Mouse (Mus musculus): Measurements from ENCODE around the gene Ftsj1.
A peak's percentile ranks its signal among the peaks of the same experiment; 100 is the strongest.

Gene Ftsj1

GRCm38 (mm10) chrX:8217383-8217782, 34.8 kb downstream of the Ftsj1 start:
- no peak for DNase-seq

GRCm38 (mm10) chrX:8211490-8212207, 40.6 kb downstream of the Ftsj1 start:
- DNase-seq, result no peak

GRCm38 (mm10) chrX:8209720-8210119, 42.5 kb downstream of the Ftsj1 start:
- DNase-seq, result no peak

- DNase-seq, result no peak
These were observed 45.0 kb downstream of the Ftsj1 start for GRCm38 (mm10) chrX:8207224-8207623.

GRCm38 (mm10) chrX:8206694-8207197, 45.5 kb downstream of the Ftsj1 start:
- DNase-seq, result no peak

GRCm38 (mm10) chrX:8206015-8206693, 46.1 kb downstream of the Ftsj1 start, which contains the start of gene Porcn:
Porcn (minus strand) TSS chrX:8206525.
- DNase-seq, result peak; percentile 82

- DNase-seq, result no peak
These were observed 46.7 kb downstream of the Ftsj1 start for GRCm38 (mm10) chrX:8205551-8205950.

GRCm38 (mm10) chrX:8205088-8205487, 47.1 kb downstream of the Ftsj1 start:
- no peak for DNase-seq

- no peak for DNase-seq
These were observed 48.1 kb downstream of the Ftsj1 start for GRCm38 (mm10) chrX:8204076-8204475.

- DNase-seq, result no peak
These were observed 49.1 kb downstream of the Ftsj1 start for GRCm38 (mm10) chrX:8203105-8203504.

- DNase-seq, result no peak
These were observed 58.8 kb downstream of the Ftsj1 start, which contains the start of gene Ebp for GRCm38 (mm10) chrX:8193419-8193723. Ebp (minus strand) TSS chrX:8193512.

GRCm38 (mm10) chrX:8192640-8193418, 59.4 kb downstream of the Ftsj1 start:
- DNase-seq, result peak; percentile 77

GRCm38 (mm10) chrX:8192126-8192639, 60.0 kb downstream of the Ftsj1 start:
- no peak for DNase-seq

All from kidney, adult 18-20 months (tissue).